Mouse (Mus musculus) naive thymus-derived CD4-positive, alpha-beta T cell, adult 5 months (primary cell): Measurements from ENCODE around the gene Ulk2. TPM values are rescaled to one million over a fixed set of nuclear protein-coding genes. Genes with fewer than 3 reads are reported as not detected.

Source experiments
- polyA plus RNA-seq: library from polyadenylated mRNA; unstranded; fragments of 100-300 nt; shearing (Covaris generic); gene quantifications from one replicate; pipeline ENCODE4 v1.2.1, GENCODE M21; 2017

The Ulk2 gene
- 32.4 TPM for polyA plus RNA-seq

GRCm38 (mm10) chr11:61854988-61855411 lies at the start of gene Ulk2:
Ulk2 (minus strand) TSS chr11:61855073.

DNA sequence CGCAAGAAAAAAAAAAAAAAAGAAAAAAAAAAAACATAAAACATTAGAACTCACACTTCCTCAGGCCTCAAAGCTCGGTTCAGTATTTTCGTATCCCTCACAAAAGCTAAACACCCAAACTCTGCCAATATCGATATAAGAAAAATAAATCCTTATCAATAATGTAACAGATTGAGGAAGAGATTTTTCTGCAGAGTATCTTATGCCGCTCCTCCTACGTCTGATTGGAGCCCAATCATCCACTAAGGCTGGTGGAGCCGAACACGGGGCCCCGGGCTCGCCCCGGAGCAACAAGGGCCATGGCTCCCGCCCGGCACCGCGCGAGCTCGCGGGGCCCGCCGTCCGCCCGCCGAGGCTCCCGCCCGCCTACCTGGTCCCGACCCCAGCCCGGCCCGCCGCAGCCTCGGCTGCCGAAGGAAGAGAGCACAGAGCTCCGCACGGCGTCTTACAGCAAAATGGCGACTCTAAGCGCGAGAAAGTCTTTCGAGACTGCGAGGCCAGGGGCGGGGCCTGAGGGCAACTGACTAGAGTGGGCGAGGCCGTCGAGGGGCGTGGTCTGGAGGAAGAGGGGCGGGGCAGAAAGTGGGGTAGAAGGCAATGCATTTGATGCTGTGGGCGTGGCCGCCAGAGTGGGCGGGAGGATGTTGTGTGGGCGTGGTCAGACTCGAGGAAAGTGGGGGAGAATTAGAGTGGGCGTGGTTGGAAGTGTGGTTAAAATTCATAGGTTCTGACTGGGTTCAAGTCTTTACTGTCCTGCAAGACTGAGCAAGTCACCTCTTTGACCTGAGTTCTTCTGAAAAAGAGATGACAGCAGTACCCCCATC lies 93.1 kb downstream of the Ulk2 start, which contains the start of gene Prpsap2:
Gene Prpsap2, minus strand, starts transcription at position 505 of the 824 bp plus-strand sequence.

Other genes with a start within 250 kb of the Ulk2 start
- 220 TPM for gene Grap, start 201.8 kb downstream of the Ulk2 start, polyA plus RNA-seq
- not detected for gene Fam83g, start 171.0 kb downstream of the Ulk2 start, polyA plus RNA-seq
- gene Slc5a10, start 134.2 kb downstream of the Ulk2 start, polyA plus RNA-seq = not detected
- 25.9 TPM for gene Prpsap2, start 93.0 kb downstream of the Ulk2 start, polyA plus RNA-seq
- 61.3 TPM for gene Akap10, start 75.2 kb upstream of the Ulk2 start, polyA plus RNA-seq
- 0.25 TPM for gene Specc1, start 101.7 kb upstream of the Ulk2 start, polyA plus RNA-seq